In genomic region chr11:69803328-69803727, GRCm38 (mm10) we compare ENCODE assay signal across 8 mouse cellular contexts. TPM values are rescaled to one million over a fixed set of nuclear protein-coding genes. Genes with fewer than 3 reads are reported as not detected.
A peak's percentile ranks its signal among the peaks of the same experiment; 100 is the strongest.
DNase-seq lines count a peak whose midpoint lies in the region; ATAC-seq and TF ChIP-seq lines count a peak whose summit lies in the region.

No protein-coding gene starts in this region.

- peak overlapping the region; percentile 78 for H3K4me2 ChIP-seq in liver, embryonic 16.5 days (ENCODE audit: low read depth, low read length)

- no peak for TF ChIP-seq CTCF in thymus, adult 2 months (IDR thresholded peaks at IDR 0.05; ENCODE audit: borderline replicate concordance, control insufficient read depth, extremely low read depth, insufficient read depth, low read length, poor library complexity)

- peaks cover 94% of the 10 kb centered on the region for H3K27me3 ChIP-seq in erythroblast, embryonic 14.5 days (ENCODE audit: control insufficient read depth)
- H3K27me3 ChIP-seq in thymus, adult 2 months (ENCODE audit: control insufficient read depth, insufficient read depth, low read length): peaks cover 20% of the 10 kb centered on the region; the same call in 1 of the 2 replicates
- peaks cover 83% of the 10 kb centered on the region for H3K27me3 ChIP-seq in liver, embryonic 16.5 days (ENCODE audit: control insufficient read depth, insufficient read depth, low read depth, low read length)

- DNase-seq in thymus, adult 2 months: no peak
- DNase-seq in thymus, adult 18-20 months: no peak
- no peak for DNase-seq in right cerebral cortex, postnatal 10 days (ENCODE audit: low spot score in 2 of 2)
- no peak for DNase-seq in spleen, adult 12 weeks (ENCODE audit: low spot score)

- peaks cover 52% of the 10 kb centered on the region for H3K4me1 ChIP-seq in erythroblast, embryonic 14.5 days (ENCODE audit: control insufficient read depth)
- peaks cover 36% of the 10 kb centered on the region for H3K4me1 ChIP-seq in thymus, adult 2 months (replicated peaks; ENCODE audit: control insufficient read depth, insufficient read depth, low read length)
- H3K4me1 ChIP-seq in liver, embryonic 16.5 days (ENCODE audit: control insufficient read depth, low read depth, low read length): peaks cover 37% of the 10 kb centered on the region

- peak overlapping the region; percentile 45 for H3K4me3 ChIP-seq in erythroblast, embryonic 14.5 days (replicated peaks)
- H3K4me3 ChIP-seq in thymus, adult 2 months (ENCODE audit: control insufficient read depth, insufficient read depth, low read length): peak overlapping the region; percentile 33
- peak overlapping the region; percentile 57 for H3K4me3 ChIP-seq in liver, embryonic 16.5 days (ENCODE audit: low read depth, low read length)

- H3K27ac ChIP-seq in thymus, adult 2 months (ENCODE audit: control insufficient read depth, insufficient read depth, low read length): no peak overlapping the region
- peak overlapping the region; percentile 29; the same call in 1 of the 2 replicates for H3K27ac ChIP-seq in liver, embryonic 16.5 days (ENCODE audit: low read length)

- peak overlapping the region; percentile 41 for H3K9ac ChIP-seq in liver, embryonic 16.5 days (ENCODE audit: low read depth, low read length)

- WGBS in thymus, adult 2 months: 8% methylated on average over 12 of the region's 12 CpGs
- 2% methylated on average over 12 of the region's 12 CpGs for WGBS in liver, embryonic 16.5 days (ENCODE audit: insufficient replicate concordance)

- no peak for TF ChIP-seq POLR2A in thymus, adult 2 months (IDR thresholded peaks at IDR 0.05; ENCODE audit: control insufficient read depth, extremely low read depth, insufficient read depth, low read length, poor library complexity)

- H3K36me3 ChIP-seq in erythroblast, embryonic 14.5 days (ENCODE audit: control insufficient read depth): no peaks in the 10 kb centered on the region
- no peaks in the 10 kb centered on the region for H3K36me3 ChIP-seq in thymus, adult 2 months (ENCODE audit: control insufficient read depth, insufficient read depth, low read length)
- H3K36me3 ChIP-seq in liver, embryonic 16.5 days (ENCODE audit: control insufficient read depth, insufficient read depth): no peaks in the 10 kb centered on the region

- peaks cover 46% of the 10 kb centered on the region for H3K9me3 ChIP-seq in erythroblast, embryonic 14.5 days (ENCODE audit: control insufficient read depth, low read length)
- no peaks in the 10 kb centered on the region for H3K9me3 ChIP-seq in liver, embryonic 16.5 days (replicated peaks; ENCODE audit: control insufficient read depth, low read length)

- no peak for ATAC-seq in erythroblast, adult 5-6 weeks (replicated peaks; ENCODE audit: low FRiP score, poor library complexity, severe bottlenecking)
- ATAC-seq in liver, embryonic 16.5 days (ENCODE audit: low read depth): peak; percentile 34
- ATAC-seq in inflammation-experienced regulatory T-cells, adult 6 months: no peak

RNA-seq across cellular contexts. Expression of gene Fgf11, which starts 1.7 kb away (rescaled TPM):
- 0.01 TPM in 1 of 2 replicates, not detected in the other for polyA plus RNA-seq in erythroblast, embryonic 14.5 days (2012)
- total RNA-seq in erythroblast, adult 5-6 weeks (2015; ENCODE audit: low replicate concordance): not detected in 2 replicates
- not detected in 2 replicates for total RNA-seq in erythroblast, adult 5-6 weeks (2017; ENCODE audit: low replicate concordance)
- 1.7 and 2.4 TPM in 2 replicates for polyA plus RNA-seq in thymus, adult 2 months (2012; rRNA removed)
- 0.19 and 0.21 TPM in 2 replicates for polyA plus RNA-seq in liver, embryonic 16.5 days (2015; fragmentation: Nextera tagmentation; extraction: Ambion mirVana)
- polyA plus RNA-seq in inflammation-experienced regulatory T-cells, adult 6 months (2017; shearing (Covaris generic)): not detected

RNA-seq across cellular contexts. Expression of gene Tmem102, which starts 2.1 kb away (rescaled TPM):
- 0.05 TPM in 1 of 2 replicates, not detected in the other for polyA plus RNA-seq in erythroblast, embryonic 14.5 days (2012)
- total RNA-seq in erythroblast, adult 5-6 weeks (2015; ENCODE audit: low replicate concordance): not detected in 2 replicates
- not detected in 2 replicates for total RNA-seq in erythroblast, adult 5-6 weeks (2017; ENCODE audit: low replicate concordance)
- 4.7 and 5.1 TPM in 2 replicates for polyA plus RNA-seq in thymus, adult 2 months (2012; rRNA removed)
- 0.62 and 1.0 TPM in 2 replicates for polyA plus RNA-seq in liver, embryonic 16.5 days (2015; fragmentation: Nextera tagmentation; extraction: Ambion mirVana)
- polyA plus RNA-seq in inflammation-experienced regulatory T-cells, adult 6 months (2017; shearing (Covaris generic)): not detected

RNA-seq across cellular contexts. Expression of gene Chrnb1, which starts 7.6 kb away (rescaled TPM):
- polyA plus RNA-seq in erythroblast, embryonic 14.5 days (2012): not detected in 2 replicates
- 4.0 TPM in 1 of 2 replicates, not detected in the other for total RNA-seq in erythroblast, adult 5-6 weeks (2015; ENCODE audit: low replicate concordance)
- 0.26 TPM in 1 of 2 replicates, not detected in the other for total RNA-seq in erythroblast, adult 5-6 weeks (2017; ENCODE audit: low replicate concordance)
- polyA plus RNA-seq in thymus, adult 2 months (2012; rRNA removed): 12.9 and 15.7 TPM in 2 replicates
- 0.61 and 0.96 TPM in 2 replicates for polyA plus RNA-seq in liver, embryonic 16.5 days (2015; fragmentation: Nextera tagmentation; extraction: Ambion mirVana)
- polyA plus RNA-seq in inflammation-experienced regulatory T-cells, adult 6 months (2017; shearing (Covaris generic)): 1 to 10 TPM; 1.7 to 2.5 (median 1.8) TPM

RNA-seq across cellular contexts. Expression of gene Gm39566, which starts 11.8 kb away (rescaled TPM):
- polyA plus RNA-seq in erythroblast, embryonic 14.5 days (2012): not detected in 2 replicates
- total RNA-seq in erythroblast, adult 5-6 weeks (2015; ENCODE audit: low replicate concordance): 0.42 TPM in 1 of 2 replicates, not detected in the other
- total RNA-seq in erythroblast, adult 5-6 weeks (2017; ENCODE audit: low replicate concordance): 0.14 TPM in 1 of 2 replicates, not detected in the other
- 0.05 TPM in 1 of 2 replicates, not detected in the other for polyA plus RNA-seq in thymus, adult 2 months (2012; rRNA removed)
- not detected in 2 replicates for polyA plus RNA-seq in liver, embryonic 16.5 days (2015; fragmentation: Nextera tagmentation; extraction: Ambion mirVana)
- polyA plus RNA-seq in inflammation-experienced regulatory T-cells, adult 6 months (2017; shearing (Covaris generic)): not detected

RNA-seq across cellular contexts. Expression of gene Spem2, which starts 14.9 kb away (rescaled TPM):
- not detected in 2 replicates for polyA plus RNA-seq in erythroblast, embryonic 14.5 days (2012)
- not detected in 2 replicates for total RNA-seq in erythroblast, adult 5-6 weeks (2015; ENCODE audit: low replicate concordance)
- total RNA-seq in erythroblast, adult 5-6 weeks (2017; ENCODE audit: low replicate concordance): not detected in 2 replicates
- 0.22 TPM in 1 of 2 replicates, not detected in the other for polyA plus RNA-seq in thymus, adult 2 months (2012; rRNA removed)
- polyA plus RNA-seq in liver, embryonic 16.5 days (2015; fragmentation: Nextera tagmentation; extraction: Ambion mirVana): not detected in 2 replicates
- polyA plus RNA-seq in inflammation-experienced regulatory T-cells, adult 6 months (2017; shearing (Covaris generic)): not detected
